Mouse (Mus musculus): ENCODE results near the gene Rbm24. TPM values are rescaled to one million over a fixed set of nuclear protein-coding genes. Genes with fewer than 3 reads are reported as not detected.

Gene Rbm24
- polyA plus RNA-seq, 1 experiment from 2014 or later: 9.7 TPM

- WGBS: 78% methylated on average over 5 of the region's 5 CpGs
- Histone ChIP-seq H3K36me3 (no peaks in the 10 kb centered on the region), H3K27ac (replicated peaks) (no peak overlapping the region), H3K9me3 (no peaks in the 10 kb centered on the region), H3K27me3 (no peaks in the 10 kb centered on the region), H3K4me3 (peak overlapping the region; percentile 74), H3K9ac (replicated peaks) (0 out of 2 replicates have a peak overlapping the region, but pooled peaks have one; percentile 76), H3K4me2 (replicated peaks) (peak overlapping the region; percentile 99), H3K4me1 (peaks cover 11% of the 10 kb centered on the region; the same call in 1 of the 2 replicates)
- ATAC-seq (replicated peaks): no peak; the same call in 1 of the 2 replicates
These were observed 640 bp upstream of the Rbm24 start for GRCm38 (mm10) chr13:46417594-46417993.

- Histone ChIP-seq H3K9ac (replicated peaks) (peak overlapping the region; percentile 76), H3K4me3 (peak overlapping the region; percentile 74), H3K27me3 (no peaks in the 10 kb centered on the region), H3K9me3 (no peaks in the 10 kb centered on the region), H3K36me3 (no peaks in the 10 kb centered on the region), H3K27ac (replicated peaks) (peak overlapping the region; percentile 43), H3K4me1 (peaks cover 11% of the 10 kb centered on the region; the same call in 1 of the 2 replicates), H3K4me2 (replicated peaks) (peak overlapping the region; percentile 99)
- peak; percentile 60 for ATAC-seq (replicated peaks)
- under 1% methylated on average over 73 of the region's 73 CpGs for WGBS
These were observed 704 bp downstream of the Rbm24 start for GRCm38 (mm10) chr13:46418731-46419545.

GRCm38 (mm10) chr13:46419648-46420047 is 1.4 kb downstream of the Rbm24 start:
- ATAC-seq (replicated peaks): no peak
- H3K27ac ChIP-seq (replicated peaks): peak overlapping the region; percentile 74
- no peaks in the 10 kb centered on the region for H3K27me3 ChIP-seq
- peak overlapping the region; percentile 99 for H3K4me2 ChIP-seq (replicated peaks)
- H3K4me1 ChIP-seq: peaks cover 11% of the 10 kb centered on the region; the same call in 1 of the 2 replicates
- peak overlapping the region; percentile 74 for H3K4me3 ChIP-seq
- no peaks in the 10 kb centered on the region for H3K36me3 ChIP-seq
- H3K9me3 ChIP-seq: no peaks in the 10 kb centered on the region
- H3K9ac ChIP-seq (replicated peaks): peak overlapping the region; percentile 76
- WGBS: 6% methylated on average over 7 of the region's 7 CpGs

GRCm38 (mm10) chr13:46420095-46420494 is 1.9 kb downstream of the Rbm24 start:
- Histone ChIP-seq H3K9me3 (no peaks in the 10 kb centered on the region), H3K27ac (replicated peaks) (peak overlapping the region; percentile 74), H3K36me3 (no peaks in the 10 kb centered on the region), H3K4me1 (peaks cover 11% of the 10 kb centered on the region; the same call in 1 of the 2 replicates), H3K4me3 (peak overlapping the region; percentile 74), H3K9ac (replicated peaks) (peak overlapping the region; percentile 76), H3K4me2 (replicated peaks) (peak overlapping the region; percentile 99), H3K27me3 (no peaks in the 10 kb centered on the region)
- no peak for ATAC-seq (replicated peaks)
- WGBS: 0% methylated on average over 3 of the region's 3 CpGs

- ATAC-seq (replicated peaks): no peak
These were observed 5.6 kb downstream of the Rbm24 start for GRCm38 (mm10) chr13:46423805-46424204.

GRCm38 (mm10) chr13:46424376-46424775 is 6.1 kb downstream of the Rbm24 start:
- WGBS: 89% methylated on average over 8 of the region's 8 CpGs

More at GRCm38 (mm10) chr13:46423805-46424204, 5.6 kb downstream of the Rbm24 start:
- Histone ChIP-seq H3K27ac (replicated peaks) (no peak overlapping the region), H3K4me1 (peaks cover 3% of the 10 kb centered on the region; the same call in 1 of the 2 replicates), H3K27me3 (no peaks in the 10 kb centered on the region), H3K4me3 (no peak overlapping the region), H3K4me2 (replicated peaks) (no peak overlapping the region), H3K36me3 (peaks cover 9% of the 10 kb centered on the region), H3K9ac (replicated peaks) (no peak overlapping the region), H3K9me3 (no peaks in the 10 kb centered on the region)
- 96% methylated on average over 7 of the region's 7 CpGs for WGBS

GRCm38 (mm10) chr13:46426651-46427269 is 8.5 kb downstream of the Rbm24 start:
- H3K27ac ChIP-seq (replicated peaks): no peak overlapping the region
- no peaks in the 10 kb centered on the region for H3K27me3 ChIP-seq
- ATAC-seq (replicated peaks): no peak
- 0 out of 2 replicates have a peak, but pooled peaks cover 3% of the 10 kb centered on the region for H3K4me1 ChIP-seq
- no peak overlapping the region for H3K4me2 ChIP-seq (replicated peaks)
- H3K9me3 ChIP-seq: no peaks in the 10 kb centered on the region
- H3K9ac ChIP-seq (replicated peaks): no peak overlapping the region
- H3K36me3 ChIP-seq: peaks cover 22% of the 10 kb centered on the region
- WGBS: 87% methylated on average over 6 of the region's 6 CpGs
- no peak overlapping the region for H3K4me3 ChIP-seq

More at GRCm38 (mm10) chr13:46424376-46424775, 6.1 kb downstream of the Rbm24 start:
- H3K9me3 ChIP-seq: no peaks in the 10 kb centered on the region
- no peak overlapping the region for H3K27ac ChIP-seq (replicated peaks)
- H3K4me3 ChIP-seq: no peak overlapping the region
- ATAC-seq (replicated peaks): no peak
- H3K36me3 ChIP-seq: peaks cover 15% of the 10 kb centered on the region
- no peak overlapping the region for H3K4me2 ChIP-seq (replicated peaks)
- H3K4me1 ChIP-seq: peaks cover 3% of the 10 kb centered on the region; the same call in 1 of the 2 replicates
- H3K9ac ChIP-seq (replicated peaks): no peak overlapping the region
- H3K27me3 ChIP-seq: no peaks in the 10 kb centered on the region

- Histone ChIP-seq H3K4me3 (no peak overlapping the region), H3K27me3 (no peaks in the 10 kb centered on the region), H3K4me1 (peaks cover 5% of the 10 kb centered on the region; the same call in 1 of the 2 replicates), H3K36me3 (peaks cover 22% of the 10 kb centered on the region), H3K9ac (replicated peaks) (no peak overlapping the region), H3K4me2 (replicated peaks) (no peak overlapping the region), H3K9me3 (no peaks in the 10 kb centered on the region), H3K27ac (replicated peaks) (no peak overlapping the region)
- no peak for ATAC-seq (replicated peaks)
- 92% methylated on average over 22 of the region's 22 CpGs for WGBS
These were observed 10.7 kb downstream of the Rbm24 start for GRCm38 (mm10) chr13:46428964-46429363.

- H3K27ac ChIP-seq (replicated peaks): no peak overlapping the region
- no peak overlapping the region for H3K4me3 ChIP-seq
- no peaks in the 10 kb centered on the region for H3K27me3 ChIP-seq
- no peaks in the 10 kb centered on the region for H3K9me3 ChIP-seq
- ATAC-seq (replicated peaks): no peak
- H3K36me3 ChIP-seq: peaks cover 22% of the 10 kb centered on the region
- no peak overlapping the region for H3K9ac ChIP-seq (replicated peaks)
- WGBS: 93% methylated on average over 11 of the region's 11 CpGs
- H3K4me2 ChIP-seq (replicated peaks): no peak overlapping the region
- peaks cover 11% of the 10 kb centered on the region; the same call in 1 of the 2 replicates for H3K4me1 ChIP-seq
These were observed 11.6 kb downstream of the Rbm24 start for GRCm38 (mm10) chr13:46429866-46430265.

- no peak for ATAC-seq (replicated peaks)
- H3K4me3 ChIP-seq: no peak overlapping the region
- H3K27ac ChIP-seq (replicated peaks): 0 out of 2 replicates have a peak overlapping the region, but pooled peaks have one; percentile 23
- peaks cover 10% of the 10 kb centered on the region for H3K36me3 ChIP-seq
- peaks cover 16% of the 10 kb centered on the region for H3K4me1 ChIP-seq
- no peak overlapping the region for H3K9ac ChIP-seq (replicated peaks)
- H3K9me3 ChIP-seq: no peaks in the 10 kb centered on the region
- WGBS: 4% methylated on average over 8 of the region's 8 CpGs
- no peaks in the 10 kb centered on the region for H3K27me3 ChIP-seq
- H3K4me2 ChIP-seq (replicated peaks): no peak overlapping the region
These were observed 15.8 kb downstream of the Rbm24 start for GRCm38 (mm10) chr13:46433880-46434560.

GRCm38 (mm10) chr13:46438960-46439359 is 20.7 kb downstream of the Rbm24 start:
- Histone ChIP-seq H3K9ac (replicated peaks) (no peak overlapping the region), H3K27me3 (no peaks in the 10 kb centered on the region), H3K4me2 (replicated peaks) (no peak overlapping the region), H3K9me3 (no peaks in the 10 kb centered on the region), H3K4me1 (peaks cover 15% of the 10 kb centered on the region), H3K4me3 (no peak overlapping the region), H3K27ac (replicated peaks) (no peak overlapping the region), H3K36me3 (no peaks in the 10 kb centered on the region)
- WGBS: 71% methylated on average over 6 of the region's 6 CpGs
- no peak for ATAC-seq (replicated peaks)
